Mouse (Mus musculus): ENCODE results near the gene Ccl19. TPM values are rescaled to one million over a fixed set of nuclear protein-coding genes. Genes with fewer than 3 reads are reported as not detected.
"Not testable (repeated sequence)": the region's sequence is repeated elsewhere in the genome, so short reads cannot be mapped to it uniquely, and the experiment has no call there.

Gene Ccl19
- total RNA-seq (2021): 1 to 10 TPM in 1 of 2 experiments, under 1 TPM in 1; 0.90 to 1.2 TPM

GRCm38 (mm10) chr4:42756477-42756876 is at the start of gene Ccl19:
Ccl19 (minus strand) TSS chr4:42756577.
- DNase-seq (ENCODE audit: extremely low spot score in 1 of 2, low spot score in 2 of 2); intact Hi-C loops (cut with DNase I): not testable (repeated sequence)

GRCm38 (mm10) chr4:42773893-42774292 is 17.5 kb upstream of the Ccl19 start, which contains the start of gene Ccl21a:
Ccl21a (minus strand) TSS chr4:42773993.
- intact Hi-C loops (cut with DNase I); DNase-seq (ENCODE audit: extremely low spot score in 1 of 2, low spot score in 2 of 2): not testable (repeated sequence)

GRCm38 (mm10) chr4:42735245-42735644 is 21.1 kb downstream of the Ccl19 start, which contains the start of gene 4930578G10Rik:
4930578G10Rik (plus strand) TSS chr4:42735545.
- intact Hi-C loops (cut with DNase I); DNase-seq (ENCODE audit: extremely low spot score in 1 of 2, low spot score in 2 of 2): not testable (repeated sequence)

Other genes with a start within 250 kb of the Ccl19 start
- 1 to 10 TPM in 1 of 2 experiments, not detected in 1; 1.4 TPM for gene Fam205a2, start 228.4 kb downstream of the Ccl19 start, total RNA-seq (2021)
- gene Gm10591, start 144.4 kb downstream of the Ccl19 start, total RNA-seq (2021): not detected
- gene Gm2564, start 126.9 kb downstream of the Ccl19 start, total RNA-seq (2021): 10 to 100 TPM; 10.2 to 11.6 TPM
- gene Ccl27b, start 101.3 kb downstream of the Ccl19 start, total RNA-seq (2021): 10 to 100 TPM in 1 of 2 experiments, 1 to 10 TPM in 1; 4.2 to 11.3 TPM
- not detected for gene Il11ra2, start 94.7 kb downstream of the Ccl19 start, total RNA-seq (2021)
- gene 4930578G10Rik, start 21.0 kb downstream of the Ccl19 start, total RNA-seq (2021): 1 to 10 TPM; 1.3 to 2.6 TPM
- not detected for gene Ccl21a, start 17.4 kb upstream of the Ccl19 start, total RNA-seq (2021)
- gene Fam205a1, start 97.3 kb upstream of the Ccl19 start, total RNA-seq (2021): under 1 TPM in 1 of 2 experiments, not detected in 1; 0.34 TPM
- gene Gm12394, start 100.2 kb upstream of the Ccl19 start, total RNA-seq (2021): 1 to 10 TPM; 2.4 to 2.5 TPM
- gene Fam205c, start 117.7 kb upstream of the Ccl19 start, total RNA-seq (2021): 1 to 10 TPM; 1.2 to 1.4 TPM
- 100 to 1,000 TPM; 283 to 300 TPM for gene Phf24, start 160.1 kb upstream of the Ccl19 start, total RNA-seq (2021)
- gene Dnajb5, start 193.2 kb upstream of the Ccl19 start, total RNA-seq (2021): 100 to 1,000 TPM; 179 to 193 TPM
- gene 1700022I11Rik, start 213.0 kb upstream of the Ccl19 start, total RNA-seq (2021): not detected
- 100 to 1,000 TPM; 270 to 280 TPM for gene Vcp, start 243.9 kb upstream of the Ccl19 start, total RNA-seq (2021)

All from left cerebral cortex, postnatal 10 days (tissue).